Mouse (Mus musculus) brain, embryonic 18.5 days (tissue): ENCODE data around the gene Fhl2.
A peak's percentile ranks its signal among the peaks of the same experiment; 100 is the strongest.

Experiments
- DNase-seq: peaks from one replicate; pipeline ENCODE4 v3.0.0-alpha.2; 2012; ENCODE audit warnings: low read depth, low spot score

Gene Fhl2

GRCm38 (mm10) chr1:43110556-43110955 lies 86.2 kb downstream of the Fhl2 start:
- DNase-seq: no peak

GRCm38 (mm10) chr1:43108729-43109128 lies 88.1 kb downstream of the Fhl2 start:
- no peak for DNase-seq

GRCm38 (mm10) chr1:43098031-43098984 lies 98.5 kb downstream of the Fhl2 start, which contains the start of the genes Tgfbrap1 and AI597479:
Gene Tgfbrap1, minus strand, starts transcription at chr1:43098637.
Gene AI597479, plus strand, starts transcription at chr1:43098710.
- DNase-seq: peak; percentile 84

- DNase-seq: no peak
Observed at GRCm38 (mm10) chr1:43094206-43094605, 102.6 kb downstream of the Fhl2 start.

DNA sequence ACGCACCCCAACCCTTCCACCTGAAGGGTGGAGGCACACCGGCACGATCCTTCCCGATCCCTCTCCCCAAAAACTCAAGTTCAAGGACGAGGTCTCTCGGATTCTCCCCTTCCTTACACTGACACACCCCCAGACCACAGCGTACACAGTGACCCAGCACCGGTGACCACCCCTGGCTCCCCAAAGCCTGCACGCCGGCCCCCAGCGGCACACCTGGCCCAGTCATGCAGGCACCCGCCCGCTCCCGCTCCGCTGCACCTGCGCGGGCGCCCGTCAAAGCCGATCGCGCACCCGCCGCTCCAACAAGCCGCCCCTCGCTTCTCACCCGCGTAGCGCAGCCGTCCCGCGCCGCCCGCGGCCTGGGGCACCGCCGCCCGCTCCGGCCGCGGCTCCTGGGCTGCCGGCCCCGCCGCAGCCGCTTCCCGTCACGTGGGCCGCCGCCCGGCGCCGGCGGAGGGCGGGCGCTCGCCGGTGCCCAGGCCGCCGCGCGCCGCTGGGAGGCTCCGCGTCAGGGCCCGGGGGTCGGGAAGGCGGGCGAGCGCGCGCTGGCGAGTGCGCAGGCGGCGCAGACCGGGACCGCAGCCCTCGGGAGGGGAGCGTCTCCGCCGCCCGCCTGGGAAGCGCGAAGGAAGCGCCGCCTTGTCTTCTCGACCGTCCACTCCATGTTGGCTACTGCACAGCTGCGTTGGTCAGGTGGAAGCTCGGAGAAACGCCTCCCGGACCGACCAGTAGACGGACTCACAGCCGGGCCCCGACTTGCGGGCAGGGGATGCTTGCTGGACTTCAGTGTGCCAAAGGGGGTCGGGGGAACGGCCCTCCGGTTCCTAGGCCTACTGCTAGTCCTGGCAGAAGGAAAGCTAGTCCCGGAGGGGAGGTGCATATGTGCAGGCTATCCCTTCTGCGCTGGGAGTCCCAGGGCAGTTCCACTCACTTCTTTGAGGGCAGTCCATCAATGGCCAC lies 104.4 kb downstream of the Fhl2 start:
- DNase-seq: peak; percentile 4

DNA sequence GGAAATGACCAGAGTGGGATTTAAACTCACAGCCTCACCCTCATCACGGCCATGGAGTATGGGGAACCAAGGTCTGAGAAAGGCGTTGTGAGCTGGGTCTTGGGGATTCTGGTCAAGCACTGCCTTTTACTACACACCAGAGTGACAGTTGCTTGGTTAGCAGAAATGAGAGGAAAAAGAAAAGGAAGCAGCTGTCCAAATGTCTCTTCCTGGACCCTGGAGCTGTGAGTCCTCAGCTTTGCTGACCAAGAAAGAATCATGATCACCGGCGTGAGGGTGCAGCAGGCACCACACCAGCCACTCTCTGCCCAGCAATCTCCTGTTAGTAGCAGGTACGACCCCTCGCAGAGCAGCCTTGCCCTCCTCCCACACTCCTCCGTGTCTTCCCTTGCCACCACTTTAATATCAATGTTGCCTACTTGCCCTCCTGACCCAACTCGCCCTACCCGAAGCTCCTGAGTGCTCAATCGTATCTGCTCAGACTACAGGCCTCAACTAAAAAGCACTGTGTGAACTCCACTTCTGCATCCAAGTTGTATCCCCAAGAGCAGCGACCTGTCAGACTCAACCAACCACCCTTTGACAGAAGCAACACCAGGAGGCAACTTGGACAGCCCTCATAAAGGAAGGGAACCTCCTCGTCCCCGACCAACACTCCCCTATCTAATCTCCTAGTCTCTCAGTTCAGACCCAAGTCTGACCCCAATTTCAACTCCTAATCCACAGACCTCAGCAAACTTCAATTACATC lies 105.3 kb downstream of the Fhl2 start:
- DNase-seq: no peak

DNA sequence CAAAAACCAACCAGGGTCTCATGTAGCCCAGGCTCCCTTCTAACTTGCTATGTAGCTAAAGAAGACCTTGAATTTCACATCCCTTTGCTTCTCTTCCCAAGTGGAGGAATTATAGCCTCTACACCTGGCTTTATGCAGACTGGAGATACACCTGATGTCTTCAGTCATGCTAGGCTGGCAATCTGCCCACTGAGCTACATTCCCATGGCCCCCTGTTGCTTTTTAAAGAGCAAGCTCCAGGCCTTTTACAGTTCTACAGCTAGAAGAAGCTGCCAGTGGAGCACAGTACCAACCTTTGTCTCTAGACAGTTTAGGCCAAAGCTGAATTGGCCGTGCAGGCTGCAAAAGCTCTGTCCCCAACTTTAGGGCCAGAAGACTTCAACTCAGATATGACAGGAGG lies 106.4 kb downstream of the Fhl2 start:
- no peak for DNase-seq

DNA sequence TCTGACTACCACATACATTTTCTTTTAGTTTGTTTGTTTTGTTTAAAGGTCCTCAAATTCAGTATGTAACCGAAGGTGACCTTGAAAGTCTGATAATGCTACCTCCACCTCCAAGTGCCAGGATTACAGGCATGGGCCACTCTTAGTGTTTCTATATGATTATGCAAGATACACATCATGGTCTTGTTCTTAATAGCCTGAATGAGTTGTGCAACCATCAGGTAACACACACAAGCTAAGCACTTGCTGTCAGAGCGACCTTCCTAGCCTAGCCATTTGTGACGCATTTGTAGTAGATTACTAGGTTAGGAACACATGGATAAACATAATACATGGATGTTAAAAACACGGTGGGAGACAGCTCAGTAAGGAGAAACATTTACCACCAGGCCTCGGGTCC lies 113.8 kb downstream of the Fhl2 start:
- DNase-seq: no peak

- no peak for DNase-seq
Observed at GRCm38 (mm10) chr1:43078124-43078523, 118.7 kb downstream of the Fhl2 start.

DNA sequence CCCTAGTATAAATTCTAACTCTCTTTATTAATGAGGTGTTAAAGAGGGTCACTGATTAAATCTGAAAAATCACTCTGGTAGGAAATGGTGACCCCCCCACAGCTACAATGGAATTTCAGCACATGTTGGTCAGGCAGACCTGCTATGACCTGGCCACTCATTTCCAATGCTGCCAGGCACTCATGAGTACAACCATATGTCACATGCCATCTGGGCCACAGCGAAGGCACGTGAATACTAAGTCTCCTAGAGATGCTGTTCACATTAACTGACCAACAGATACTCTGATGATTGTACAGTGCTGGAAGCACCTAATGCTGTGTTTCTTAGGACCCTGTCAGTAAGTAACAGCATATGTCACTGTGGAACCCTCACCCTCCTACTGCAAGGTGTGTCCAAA lies 122.0 kb downstream of the Fhl2 start:
- DNase-seq: no peak
